Mouse (Mus musculus): ENCODE measurements at regions not wholly inside any gene's neighbourhood (a gene's known extent, or its start where the extent isn't known, plus 50 kb on each side); places are given as distances from the start of the nearest gene placed in this dataset.

DNA sequence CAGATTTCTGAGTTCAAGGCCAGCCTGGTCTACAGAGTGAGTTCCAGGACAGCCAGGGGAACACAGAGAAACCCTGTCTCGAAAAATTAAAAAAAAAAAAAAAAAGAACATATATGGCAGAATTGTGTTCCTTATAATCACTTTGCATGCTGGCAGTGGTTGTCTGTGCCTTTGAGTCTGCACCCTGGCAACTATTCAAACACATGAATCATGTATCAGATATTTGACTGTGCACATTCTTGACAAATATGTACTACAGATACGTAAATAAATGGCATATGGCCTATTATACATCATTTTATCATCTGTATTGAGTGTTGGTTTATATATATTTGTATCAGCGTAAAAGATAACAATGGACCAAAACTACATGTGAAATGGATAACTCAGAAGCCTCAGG, 246.7 kb upstream of the N4bp1 start:
- no peak overlapping the region for H3K27ac ChIP-seq (replicated peaks; ENCODE audit: low read depth, low read length)
- no peak overlapping the region for H3K4me3 ChIP-seq (ENCODE audit: low read depth, low read length)
- no peaks in the 10 kb centered on the region for H3K36me3 ChIP-seq (replicated peaks; ENCODE audit: control insufficient read depth, insufficient read depth, low read depth, low read length)
- 87% methylated on average over 3 of the region's 3 CpGs for WGBS
- H3K27me3 ChIP-seq (ENCODE audit: control insufficient read depth, insufficient read depth, low read length): no peaks in the 10 kb centered on the region
- no peaks in the 10 kb centered on the region for H3K9me3 ChIP-seq (replicated peaks; ENCODE audit: control insufficient read depth, low read length)
- H3K4me1 ChIP-seq (ENCODE audit: control insufficient read depth, insufficient read depth, low read length): no peaks in the 10 kb centered on the region
- no peak for DNase-seq (ENCODE audit: low spot score)
- H3K9ac ChIP-seq (replicated peaks; ENCODE audit: low read length): no peak overlapping the region
- H3K4me2 ChIP-seq (ENCODE audit: low read depth, low read length): no peak overlapping the region
- no peak for ATAC-seq (replicated peaks; ENCODE audit: insufficient number of reproducible peaks, low FRiP score, low TSS enrichment, low read depth)

DNA sequence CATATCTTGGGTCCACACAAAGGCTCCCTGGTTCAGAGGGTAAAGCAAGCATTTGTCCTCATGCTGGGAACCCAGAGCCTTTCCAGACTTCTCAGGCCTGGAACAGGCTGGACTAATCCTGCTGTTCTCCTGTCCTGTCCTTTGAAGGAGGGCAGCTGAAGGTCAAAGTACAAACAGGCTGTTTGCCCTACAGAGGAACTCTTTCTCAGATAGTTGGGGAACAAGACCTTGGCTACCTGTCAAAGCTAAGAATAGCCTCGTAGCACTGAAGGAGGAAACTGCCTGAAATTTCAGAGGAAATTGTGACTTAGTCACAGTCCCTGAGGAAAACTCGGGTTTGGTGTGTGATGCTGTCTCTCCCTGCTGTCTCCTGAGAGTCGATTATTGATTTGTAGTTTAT, 245.6 kb upstream of the N4bp1 start:
- no peak overlapping the region for H3K9ac ChIP-seq (replicated peaks; ENCODE audit: low read length)
- no peak for DNase-seq (ENCODE audit: low spot score)
- no peaks in the 10 kb centered on the region for H3K36me3 ChIP-seq (replicated peaks; ENCODE audit: control insufficient read depth, insufficient read depth, low read depth, low read length)
- no peak overlapping the region for H3K27ac ChIP-seq (replicated peaks; ENCODE audit: low read depth, low read length)
- no peaks in the 10 kb centered on the region for H3K27me3 ChIP-seq (ENCODE audit: control insufficient read depth, insufficient read depth, low read length)
- H3K4me3 ChIP-seq (ENCODE audit: low read depth, low read length): no peak overlapping the region
- no peaks in the 10 kb centered on the region for H3K4me1 ChIP-seq (ENCODE audit: control insufficient read depth, insufficient read depth, low read length)
- H3K9me3 ChIP-seq (replicated peaks; ENCODE audit: control insufficient read depth, low read length): no peaks in the 10 kb centered on the region
- no peak overlapping the region for H3K4me2 ChIP-seq (ENCODE audit: low read depth, low read length)
- WGBS: 49% methylated on average over 3 of the region's 3 CpGs
- no peak for ATAC-seq (replicated peaks; ENCODE audit: insufficient number of reproducible peaks, low FRiP score, low TSS enrichment, low read depth)

- no peaks in the 10 kb centered on the region for H3K36me3 ChIP-seq (replicated peaks; ENCODE audit: control insufficient read depth, insufficient read depth, low read depth, low read length)
- DNase-seq (ENCODE audit: low spot score) (no peak), ATAC-seq (replicated peaks; ENCODE audit: insufficient number of reproducible peaks, low FRiP score, low TSS enrichment, low read depth) (no peak)
- no peak overlapping the region for H3K9ac ChIP-seq (replicated peaks; ENCODE audit: low read length)
- no peaks in the 10 kb centered on the region for H3K9me3 ChIP-seq (replicated peaks; ENCODE audit: control insufficient read depth, low read length)
- no peak overlapping the region for H3K4me3 ChIP-seq (ENCODE audit: low read depth, low read length)
- H3K27ac ChIP-seq (replicated peaks; ENCODE audit: low read depth, low read length): no peak overlapping the region
- H3K4me1 ChIP-seq (ENCODE audit: control insufficient read depth, insufficient read depth, low read length): no peaks in the 10 kb centered on the region
- no peak overlapping the region for H3K4me2 ChIP-seq (ENCODE audit: low read depth, low read length)
- WGBS: 74% methylated on average over 4 of the region's 4 CpGs
- no peaks in the 10 kb centered on the region for H3K27me3 ChIP-seq (ENCODE audit: control insufficient read depth, insufficient read depth, low read length)
These were observed 243.5 kb upstream of the N4bp1 start for GRCm38 (mm10) chr8:87128593-87128992.

DNA sequence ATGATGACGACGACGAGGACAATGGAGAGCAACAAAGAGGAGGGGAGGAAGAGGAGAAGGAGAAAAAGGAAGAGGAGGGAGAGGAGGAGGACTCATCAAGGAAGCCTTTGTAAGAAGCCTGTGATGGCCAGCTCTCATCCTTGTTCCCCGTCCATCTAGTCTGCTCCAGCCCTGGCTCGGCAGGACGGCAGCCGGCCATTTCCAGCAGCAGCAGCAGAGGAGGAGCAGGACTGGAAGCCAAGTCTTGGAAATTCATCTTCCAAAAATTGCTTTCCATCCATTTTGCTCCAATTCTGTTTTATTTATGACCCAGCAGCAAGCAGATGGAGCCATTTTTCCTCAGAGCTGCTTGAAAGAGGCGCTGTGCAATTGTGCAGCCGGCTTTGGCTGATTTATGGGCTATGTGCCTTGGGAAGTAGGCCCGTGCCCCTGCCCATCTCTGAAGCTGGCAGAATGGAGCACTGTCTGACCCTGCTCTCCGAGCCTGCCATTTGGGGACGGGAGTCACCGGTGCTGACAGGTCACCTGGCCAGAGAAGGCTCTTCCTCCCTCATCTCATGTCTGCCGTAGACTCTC, 231.2 kb upstream of the N4bp1 start:
- WGBS: 78% methylated on average over 14 of the region's 14 CpGs
- no peak for DNase-seq (ENCODE audit: low spot score)

DNA sequence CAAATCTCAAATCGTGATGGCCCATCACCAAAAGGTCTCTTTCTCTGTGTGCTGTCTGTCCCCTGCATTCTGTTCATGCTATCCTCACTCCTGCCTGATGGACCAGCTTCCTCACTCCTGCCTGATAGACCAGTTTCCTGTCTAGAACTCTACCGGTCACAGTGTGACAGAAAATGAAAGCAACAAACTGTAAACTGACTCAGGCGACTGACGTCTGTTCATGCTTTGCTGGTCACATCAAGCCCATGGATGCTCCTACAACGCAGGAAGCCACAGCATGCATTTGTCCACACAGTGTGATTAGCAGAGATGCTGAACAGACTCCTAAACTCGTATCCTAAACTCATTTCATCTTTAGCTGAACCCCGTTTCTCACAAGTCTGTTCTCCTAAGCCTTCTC, 227.3 kb upstream of the N4bp1 start:
- no peaks in the 10 kb centered on the region for H3K9me3 ChIP-seq (replicated peaks; ENCODE audit: control insufficient read depth, low read length)
- ATAC-seq (replicated peaks; ENCODE audit: insufficient number of reproducible peaks, low FRiP score, low TSS enrichment, low read depth): no peak
- WGBS: 84% methylated on average over 7 of the region's 7 CpGs
- H3K27me3 ChIP-seq (ENCODE audit: control insufficient read depth, insufficient read depth, low read length): no peaks in the 10 kb centered on the region
- no peak overlapping the region for H3K9ac ChIP-seq (replicated peaks; ENCODE audit: low read length)
- H3K4me3 ChIP-seq (ENCODE audit: low read depth, low read length): no peak overlapping the region
- H3K27ac ChIP-seq (replicated peaks; ENCODE audit: low read depth, low read length): no peak overlapping the region
- no peaks in the 10 kb centered on the region for H3K36me3 ChIP-seq (replicated peaks; ENCODE audit: control insufficient read depth, insufficient read depth, low read depth, low read length)
- no peaks in the 10 kb centered on the region for H3K4me1 ChIP-seq (ENCODE audit: control insufficient read depth, insufficient read depth, low read length)
- no peak overlapping the region for H3K4me2 ChIP-seq (ENCODE audit: low read depth, low read length)
- DNase-seq (ENCODE audit: low spot score): no peak

More for the DNA sequence above, 231.2 kb upstream of the N4bp1 start:
- Histone ChIP-seq H3K9ac (replicated peaks; ENCODE audit: low read length) (no peak overlapping the region), H3K4me3 (ENCODE audit: low read depth, low read length) (no peak overlapping the region), H3K36me3 (replicated peaks; ENCODE audit: control insufficient read depth, insufficient read depth, low read depth, low read length) (no peaks in the 10 kb centered on the region), H3K27me3 (ENCODE audit: control insufficient read depth, insufficient read depth, low read length) (no peaks in the 10 kb centered on the region), H3K4me2 (ENCODE audit: low read depth, low read length) (no peak overlapping the region), H3K27ac (replicated peaks; ENCODE audit: low read depth, low read length) (no peak overlapping the region), H3K9me3 (replicated peaks; ENCODE audit: control insufficient read depth, low read length) (no peaks in the 10 kb centered on the region), H3K4me1 (ENCODE audit: control insufficient read depth, insufficient read depth, low read length) (no peaks in the 10 kb centered on the region)
- no peak for ATAC-seq (replicated peaks; ENCODE audit: insufficient number of reproducible peaks, low FRiP score, low TSS enrichment, low read depth)

- H3K27me3 ChIP-seq (ENCODE audit: control insufficient read depth, insufficient read depth, low read length): no peaks in the 10 kb centered on the region
- no peaks in the 10 kb centered on the region for H3K36me3 ChIP-seq (replicated peaks; ENCODE audit: control insufficient read depth, insufficient read depth, low read depth, low read length)
- no peak overlapping the region for H3K9ac ChIP-seq (replicated peaks; ENCODE audit: low read length)
- no peaks in the 10 kb centered on the region for H3K9me3 ChIP-seq (replicated peaks; ENCODE audit: control insufficient read depth, low read length)
- WGBS: 74% methylated on average over 7 of the region's 7 CpGs
- H3K4me2 ChIP-seq (ENCODE audit: low read depth, low read length): no peak overlapping the region
- ATAC-seq (replicated peaks; ENCODE audit: insufficient number of reproducible peaks, low FRiP score, low TSS enrichment, low read depth): no peak
- DNase-seq (ENCODE audit: low spot score): no peak
- no peak overlapping the region for H3K4me3 ChIP-seq (ENCODE audit: low read depth, low read length)
- H3K4me1 ChIP-seq (ENCODE audit: control insufficient read depth, insufficient read depth, low read length): no peaks in the 10 kb centered on the region
- no peak overlapping the region for H3K27ac ChIP-seq (replicated peaks; ENCODE audit: low read depth, low read length)
These were observed 220.0 kb upstream of the N4bp1 start for GRCm38 (mm10) chr8:87105106-87105505.

DNA sequence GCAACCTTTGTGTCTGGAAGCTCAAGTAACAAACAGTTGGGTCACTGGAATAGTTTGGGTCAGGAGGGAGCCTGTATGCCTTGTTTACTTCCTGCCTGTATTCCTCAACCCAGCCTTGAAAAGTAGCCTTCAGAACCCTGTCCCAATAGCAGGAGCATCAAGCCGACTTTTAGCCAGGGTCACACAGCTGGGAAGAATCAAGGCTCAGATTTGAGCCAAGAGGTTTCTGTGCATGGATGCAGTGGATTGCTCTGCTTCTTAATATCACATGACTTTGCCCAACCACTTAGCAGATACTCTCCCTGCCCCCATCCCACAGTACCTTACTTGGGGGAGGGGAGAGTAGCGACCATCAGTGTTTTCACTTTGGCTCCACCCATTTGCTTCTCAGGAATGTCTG, 210.2 kb upstream of the N4bp1 start:
- Histone ChIP-seq H3K4me1 (ENCODE audit: control insufficient read depth, insufficient read depth, low read length) (no peaks in the 10 kb centered on the region), H3K9me3 (replicated peaks; ENCODE audit: control insufficient read depth, low read length) (no peaks in the 10 kb centered on the region), H3K4me2 (ENCODE audit: low read depth, low read length) (no peak overlapping the region), H3K27ac (replicated peaks; ENCODE audit: low read depth, low read length) (no peak overlapping the region), H3K9ac (replicated peaks; ENCODE audit: low read length) (no peak overlapping the region), H3K36me3 (replicated peaks; ENCODE audit: control insufficient read depth, insufficient read depth, low read depth, low read length) (no peaks in the 10 kb centered on the region), H3K4me3 (ENCODE audit: low read depth, low read length) (no peak overlapping the region), H3K27me3 (ENCODE audit: control insufficient read depth, insufficient read depth, low read length) (no peaks in the 10 kb centered on the region)
- 47% methylated on average over 2 of the region's 2 CpGs for WGBS
- ATAC-seq (replicated peaks; ENCODE audit: insufficient number of reproducible peaks, low FRiP score, low TSS enrichment, low read depth): no peak
- peak; percentile 9 for DNase-seq (ENCODE audit: low spot score)

GRCm38 (mm10) chr8:87094685-87095084, 209.6 kb upstream of the N4bp1 start:
- Histone ChIP-seq H3K4me1 (ENCODE audit: control insufficient read depth, insufficient read depth, low read length) (no peaks in the 10 kb centered on the region), H3K27me3 (ENCODE audit: control insufficient read depth, insufficient read depth, low read length) (no peaks in the 10 kb centered on the region), H3K4me2 (ENCODE audit: low read depth, low read length) (no peak overlapping the region), H3K36me3 (replicated peaks; ENCODE audit: control insufficient read depth, insufficient read depth, low read depth, low read length) (no peaks in the 10 kb centered on the region), H3K27ac (replicated peaks; ENCODE audit: low read depth, low read length) (no peak overlapping the region), H3K4me3 (ENCODE audit: low read depth, low read length) (no peak overlapping the region), H3K9me3 (replicated peaks; ENCODE audit: control insufficient read depth, low read length) (no peaks in the 10 kb centered on the region), H3K9ac (replicated peaks; ENCODE audit: low read length) (no peak overlapping the region)
- ATAC-seq (replicated peaks; ENCODE audit: insufficient number of reproducible peaks, low FRiP score, low TSS enrichment, low read depth): no peak
- WGBS: 70% methylated on average over 4 of the region's 4 CpGs
- no peak for DNase-seq (ENCODE audit: low spot score)
